Mouse (Mus musculus): ENCODE measurements around the gene Trmt112. TPM values are rescaled to one million over a fixed set of nuclear protein-coding genes. Genes with fewer than 3 reads are reported as not detected.
A peak's percentile ranks its signal among the peaks of the same experiment; 100 is the strongest.

Trmt112 gene
- total RNA-seq, 2 experiments from 2014 or later, result 26.7 to 30.6 TPM

GRCm38 (mm10) chr19:6942249-6942691, 32.8 kb downstream of the Trmt112 start, which contains the start of gene Gpr137:
Gene Gpr137, minus strand, starts transcription at chr19:6942480.
- intact Hi-C loops (cut with DNase I), result no loop called here
- DNase-seq, result peak; percentile 94 to 95

- DNase-seq, result no peak
- intact Hi-C loops (cut with DNase I), result no loop called here
Observed at GRCm38 (mm10) chr19:6942764-6943163, 33.3 kb downstream of the Trmt112 start.

GRCm38 (mm10) chr19:6943709-6944108, 34.2 kb downstream of the Trmt112 start:
- no peak for DNase-seq
- intact Hi-C loops (cut with DNase I), result no loop called here

- intact Hi-C loops (cut with DNase I), result loop anchor here (5.0 kb wide), 1 partner anchor 700 kb away; no protein-coding TSS in a partner anchor
- no peak for DNase-seq
Observed at GRCm38 (mm10) chr19:6947742-6948141, 38.2 kb downstream of the Trmt112 start.

- intact Hi-C loops (cut with DNase I), result loop anchor here (5.0 kb wide), 1 partner anchor 701 kb away; no protein-coding TSS in a partner anchor
- no peak for DNase-seq
Observed at GRCm38 (mm10) chr19:6948186-6948585, 38.7 kb downstream of the Trmt112 start.

GRCm38 (mm10) chr19:6949532-6949931, 40.0 kb downstream of the Trmt112 start:
- intact Hi-C loops (cut with DNase I), result loop anchor here (5.0 kb wide), 1 partner anchor 702 kb away; no protein-coding TSS in a partner anchor
- no peak for DNase-seq

- no peak for DNase-seq
- intact Hi-C loops (cut with DNase I), result loop anchor here (5.0 kb wide), 1 partner anchor 703 kb away; no protein-coding TSS in a partner anchor
Observed at GRCm38 (mm10) chr19:6949951-6950350, 40.5 kb downstream of the Trmt112 start.

- DNase-seq, result peak; percentile 47 to 53
- intact Hi-C loops (cut with DNase I), result no loop called here
Observed at GRCm38 (mm10) chr19:6950613-6951153, 41.2 kb downstream of the Trmt112 start.

GRCm38 (mm10) chr19:6951381-6951968, 42.0 kb downstream of the Trmt112 start:
- DNase-seq, result peak; percentile 92 to 95
- intact Hi-C loops (cut with DNase I), result no loop called here

GRCm38 (mm10) chr19:6951994-6952711, 42.7 kb downstream of the Trmt112 start:
- peak; percentile 86 to 90 for DNase-seq
- intact Hi-C loops (cut with DNase I), result no loop called here

GRCm38 (mm10) chr19:6952712-6953037, 43.2 kb downstream of the Trmt112 start:
- peak; percentile 55 to 57 for DNase-seq
- intact Hi-C loops (cut with DNase I), result no loop called here

- intact Hi-C loops (cut with DNase I), result loop anchor here (2.0 kb wide), 1 partner anchor 15 kb away; no protein-coding TSS in a partner anchor
Observed at GRCm38 (mm10) chr19:6954046-6954445, 44.5 kb downstream of the Trmt112 start.

GRCm38 (mm10) chr19:6955424-6955823, 45.9 kb downstream of the Trmt112 start:
- intact Hi-C loops (cut with DNase I), result loop anchor here (2.0 kb wide), 1 partner anchor 13 kb away; no protein-coding TSS in a partner anchor

More at GRCm38 (mm10) chr19:6954046-6954445, 44.5 kb downstream of the Trmt112 start:
- DNase-seq, result peak in 1 of 2 experiments; percentile 67

GRCm38 (mm10) chr19:6956461-6956860, 47.0 kb downstream of the Trmt112 start:
- no peak for DNase-seq
- intact Hi-C loops (cut with DNase I), result no loop called here

More at GRCm38 (mm10) chr19:6955424-6955823, 45.9 kb downstream of the Trmt112 start:
- peak in 1 of 2 experiments; percentile 50 for DNase-seq

Small RNAs within 50 kb of the gene (microRNA-seq; reads per million reads assigned to microRNA genes)
- 7.4 to 9.1 reads per million in 2 experiments for gene Mir6990

Other genes starting within 250 kb of the Trmt112 start
- 10 to 100 TPM; 14.8 to 18.2 TPM for gene Rps6ka4, start 69.1 kb upstream of the Trmt112 start, total RNA-seq (2021)
- gene Ccdc88b, start 51.5 kb upstream of the Trmt112 start, total RNA-seq (2021), result 1 to 10 TPM; 1.0 to 1.7 TPM
- 100 to 1,000 TPM; 595 to 603 TPM for gene Prdx5, start 408 bp downstream of the Trmt112 start, total RNA-seq (2021)
- 100 to 1,000 TPM; 128 to 136 TPM for gene Esrra, start 12.1 kb downstream of the Trmt112 start, total RNA-seq (2021)
- gene Catsperz, start 15.7 kb downstream of the Trmt112 start, total RNA-seq (2021), result not detected
- under 1 TPM in 1 of 2 experiments, not detected in 1; 0.26 TPM for gene Kcnk4, start 24.8 kb downstream of the Trmt112 start, total RNA-seq (2021)
- gene Bad, start 32.2 kb downstream of the Trmt112 start, total RNA-seq (2021), result 10 to 100 TPM; 28.6 to 29.9 TPM
- gene Gpr137, start 32.8 kb downstream of the Trmt112 start, total RNA-seq (2021), result 10 to 100 TPM; 34.1 to 40.0 TPM
- 100 to 1,000 TPM in 1 of 2 experiments, 10 to 100 TPM in 1; 89.8 to 120 TPM for gene Ppp1r14b, start 65.3 kb downstream of the Trmt112 start, total RNA-seq (2021)
- 10 to 100 TPM; 16.2 to 16.8 TPM for gene Plcb3, start 66.8 kb downstream of the Trmt112 start, total RNA-seq (2021)
- 10 to 100 TPM; 13.6 to 14.2 TPM for gene Fkbp2, start 70.8 kb downstream of the Trmt112 start, total RNA-seq (2021)
- gene Vegfb, start 78.0 kb downstream of the Trmt112 start, total RNA-seq (2021), result 100 to 1,000 TPM; 307 to 309 TPM
- 10 to 100 TPM; 54.8 to 62.7 TPM for gene Dnajc4, start 82.9 kb downstream of the Trmt112 start, total RNA-seq (2021)
- 10 to 100 TPM; 24.8 to 26.1 TPM for gene Nudt22, start 86.4 kb downstream of the Trmt112 start, total RNA-seq (2021)
- 10 to 100 TPM; 18.7 to 20.1 TPM for gene Trpt1, start 86.4 kb downstream of the Trmt112 start, total RNA-seq (2021)
- 10 to 100 TPM in 1 of 2 experiments, 1 to 10 TPM in 1; 6.1 to 10.7 TPM for gene Fermt3, start 109.8 kb downstream of the Trmt112 start, total RNA-seq (2021)
- gene Stip1, start 130.3 kb downstream of the Trmt112 start, total RNA-seq (2021), result 100 to 1,000 TPM in 1 of 2 experiments, 10 to 100 TPM in 1; 84.1 to 107 TPM
- gene Macrod1, start 147.1 kb downstream of the Trmt112 start, total RNA-seq (2021), result 100 to 1,000 TPM; 181 to 186 TPM
- gene Flrt1, start 196.0 kb downstream of the Trmt112 start, total RNA-seq (2021), result 1 to 10 TPM in 1 of 2 experiments, under 1 TPM in 1; 0.98 to 1.0 TPM